Mouse (Mus musculus): ENCODE data around the gene Mipep.

GRCm38 (mm10) chr14:60843596-60843995 lies 59.2 kb downstream of the Mipep start:
- TF ChIP-seq CTCF (IDR thresholded peaks at IDR 0.05; ENCODE audit: low read depth) (no peak), EP300 (IDR thresholded peaks at IDR 0.05; ENCODE audit: low read depth) (no peak)
